Mouse (Mus musculus) liver, adult 2 months (tissue): Measurements from ENCODE around the gene Apoa2.

Experiments used
- CTCF ChIP-seq: fragments of 200-500 bp; IDR thresholded peaks from 2 replicates; pipeline ENCODE4 v1.5.1; 2011; ENCODE audit warnings: low read depth, low read length, control low read depth
- POLR2A ChIP-seq: fragments of 200-500 bp; IDR thresholded peaks from 2 replicates; pipeline ENCODE4 v1.6.1; 2011; ENCODE audit warnings: low read length, control low read depth; ENCODE audit not compliant: insufficient read depth; ENCODE audit errors: extremely low read depth

- TF ChIP-seq CTCF (no peak), POLR2A (no peak)
Measured at GRCm38 (mm10) chr1:171200769-171201168, 24.1 kb upstream of the Apoa2 start.
